Mouse (Mus musculus): ENCODE results near the gene Frmd8.

GRCm38 (mm10) chr19:5868096-5868495 lies 7.0 kb downstream of the Frmd8 start:
- TF ChIP-seq JUND (IDR thresholded peaks at IDR 0.05; ENCODE audit: low read depth, low read length) = no peak
- TF ChIP-seq TAL1 (IDR thresholded peaks at IDR 0.05; ENCODE audit: low read length) = no peak
- no peak for TF ChIP-seq POLR2A (IDR thresholded peaks at IDR 0.05; ENCODE audit: control insufficient read depth in 1 of 2, insufficient read depth in 1 of 2, low read depth in 1 of 2, low read length in 2 of 2, poor library complexity in 1 of 2)
- TF ChIP-seq EP300 (IDR thresholded peaks at IDR 0.05; ENCODE audit: low read depth in 1 of 2, low read length in 2 of 2) = no peak
- TF ChIP-seq CTCF (IDR thresholded peaks at IDR 0.05 in 2 of 3, conservative IDR thresholded peaks at IDR 0.05 in 1 of 3; ENCODE audit: control insufficient read depth in 1 of 3, insufficient read depth in 1 of 3, low read depth in 2 of 3, low read length in 3 of 3, poor library complexity in 1 of 3, severe bottlenecking in 1 of 3) = no peak
- TF ChIP-seq MEF2A (IDR thresholded peaks at IDR 0.05; ENCODE audit: extremely low read depth, insufficient replicate concordance, low read depth, low read length, poor library complexity, severe bottlenecking) = no peak
- no peak for TF ChIP-seq MAFK (IDR thresholded peaks at IDR 0.05; ENCODE audit: borderline replicate concordance, low read depth, low read length)
- no peak for TF ChIP-seq MAX (IDR thresholded peaks at IDR 0.05; ENCODE audit: low read length)
- TF ChIP-seq POLR2AphosphoS5 (IDR thresholded peaks at IDR 0.05; ENCODE audit: borderline replicate concordance, low read depth, low read length) = no peak
- TF ChIP-seq BHLHE40 (IDR thresholded peaks at IDR 0.05; ENCODE audit: borderline replicate concordance, low read depth, low read length) = no peak
